Comparison of ENCODE assay signal across 12 mouse cellular contexts in genomic region chr6:29915836-29916235, GRCm38 (mm10). TPM values are rescaled to one million over a fixed set of nuclear protein-coding genes. Genes with fewer than 3 reads are reported as not detected.
DNase-seq lines count a peak whose midpoint lies in the region; ATAC-seq and TF ChIP-seq lines count a peak whose summit lies in the region.
"Had no signal": no experiment of that assay in that cellular context is flagged by ENCODE, and none has a peak within 500 bp of the region (broad histone marks: within the 10 kb centered on the region; RNA-seq: fewer than 3 reads in every experiment).

No protein-coding gene starts in this region.

- H3K27ac ChIP-seq in heart, embryonic 10.5 days = no peak overlapping the region
- H3K27ac ChIP-seq in liver, embryonic 12.5 days = no peak overlapping the region
- H3K27ac ChIP-seq: midbrain, embryonic 15.5 days had no signal

- H3K9ac ChIP-seq in liver, embryonic 12.5 days = no peak overlapping the region; the same call in 1 of the 2 replicates
- H3K9ac ChIP-seq: midbrain, embryonic 15.5 days had no signal

- WGBS in heart, embryonic 10.5 days = 38% methylated on average over 9 of the region's 9 CpGs
- WGBS in liver, embryonic 12.5 days (ENCODE audit: insufficient replicate concordance) = 41% methylated on average over 9 of the region's 9 CpGs

- intact Hi-C loops in heart, postnatal 36 days (cut with DNase I) = loop anchor here (2.0 kb wide), 1 partner anchor 133 kb away; no protein-coding TSS in a partner anchor

- no peak for ATAC-seq in liver, embryonic 12.5 days

- H3K4me2 ChIP-seq in liver, embryonic 12.5 days = peak overlapping the region; percentile 100
- no peak overlapping the region for H3K4me2 ChIP-seq in myocyte (ENCODE audit: low read depth)

- H3K4me1 ChIP-seq in heart, embryonic 10.5 days = peaks cover 7% of the 10 kb centered on the region; the same call in 1 of the 2 replicates
- peaks cover 17% of the 10 kb centered on the region for H3K4me1 ChIP-seq in liver, embryonic 12.5 days

- no peaks in the 10 kb centered on the region for H3K79me2 ChIP-seq in myocyte (ENCODE audit: control insufficient read depth, insufficient read depth)

- TF ChIP-seq POLR2A in myocyte (IDR thresholded peaks at IDR 0.05; ENCODE audit: insufficient read length, low read depth) = no peak

- DNase-seq in heart, embryonic 10.5 days (ENCODE audit: low spot score) = no peak
- DNase-seq in heart, postnatal 36 days = no peak
- no peak for DNase-seq in liver
- DNase-seq in embryo, embryonic 11 days = peak; percentile 11
- no peak for DNase-seq in retina, postnatal 1 day
- DNase-seq in left cerebral cortex, adult 11 months (ENCODE audit: low spot score) = no peak
- DNase-seq: gastrocnemius, postnatal 25 days; kidney, postnatal 36 days; right cerebral cortex, adult 18-20 months had no signal

- no peak overlapping the region for H3ac ChIP-seq in myocyte (ENCODE audit: control insufficient read depth, insufficient read length)

- H3K27me3 ChIP-seq in heart, embryonic 10.5 days (ENCODE audit: insufficient read depth, poor library complexity, severe bottlenecking) = peaks cover 36% of the 10 kb centered on the region
- peaks cover 53% of the 10 kb centered on the region for H3K27me3 ChIP-seq in liver, embryonic 12.5 days (replicated peaks)
- no peaks in the 10 kb centered on the region for H3K27me3 ChIP-seq in myocyte (ENCODE audit: control insufficient read depth, insufficient read depth, insufficient read length)

- no peaks in the 10 kb centered on the region for H3K9me3 ChIP-seq in heart, embryonic 10.5 days
- H3K9me3 ChIP-seq in liver, embryonic 12.5 days (replicated peaks) = no peaks in the 10 kb centered on the region
- H3K9me3 ChIP-seq: midbrain, embryonic 15.5 days had no signal

- H3K36me3 ChIP-seq in heart, embryonic 10.5 days = no peaks in the 10 kb centered on the region
- H3K36me3 ChIP-seq in liver, embryonic 12.5 days = no peaks in the 10 kb centered on the region
- H3K36me3 ChIP-seq in myocyte (ENCODE audit: control insufficient read depth, insufficient read depth) = no peaks in the 10 kb centered on the region
- H3K36me3 ChIP-seq: midbrain, embryonic 15.5 days had no signal

- H3K4me3 ChIP-seq in heart, embryonic 10.5 days = peak overlapping the region; percentile 85
- peak overlapping the region; percentile 77; the same call in 1 of the 2 replicates for H3K4me3 ChIP-seq in liver, embryonic 12.5 days
- H3K4me3 ChIP-seq in myocyte = peak overlapping the region; percentile 49

TF ChIP-seq in myocyte, 11 proteins besides CTCF, POLR2A, EP300 and RAD21:
- no peak for TF ChIP-seq MAX (IDR thresholded peaks at IDR 0.05; ENCODE audit: low read depth)
- no peak for TF ChIP-seq POLR2AphosphoS2 (IDR thresholded peaks at IDR 0.05; ENCODE audit: insufficient read length, low read depth)
- TF ChIP-seq E2F4 (IDR thresholded peaks at IDR 0.05; ENCODE audit: insufficient read depth) = no peak
- TF ChIP-seq TCF3 (IDR thresholded peaks at IDR 0.05; ENCODE audit: insufficient read length, low read depth) = no peak
- TF ChIP-seq MYOG (IDR thresholded peaks at IDR 0.05; ENCODE audit: control insufficient read depth in 1 of 3, insufficient read depth in 1 of 3, insufficient read length in 2 of 3, low read depth in 2 of 3) = no peak
- TF ChIP-seq REST (IDR thresholded peaks at IDR 0.05; ENCODE audit: insufficient read depth, insufficient read length) = no peak
- no peak for TF ChIP-seq TCF12 (IDR thresholded peaks at IDR 0.05; ENCODE audit: insufficient read depth, poor library complexity, severe bottlenecking)
- no peak for TF ChIP-seq SRF (IDR thresholded peaks at IDR 0.05; ENCODE audit: control insufficient read depth, insufficient read length, low read depth)
- TF ChIP-seq USF1 (IDR thresholded peaks at IDR 0.05; ENCODE audit: low read depth) = no peak
- TF ChIP-seq MYOD1 (IDR thresholded peaks at IDR 0.05; ENCODE audit: control insufficient read depth in 1 of 3, insufficient read length in 2 of 3, low read depth in 2 of 3) = no peak
- TF ChIP-seq CEBPB (IDR thresholded peaks at IDR 0.05; ENCODE audit: insufficient read depth, poor library complexity, severe bottlenecking) = no peak

RNA-seq across cellular contexts. Expression of gene Strip2, which starts 1.0 kb away (rescaled TPM):
- 7.3 and 19.5 TPM in 2 replicates for polyA plus RNA-seq in heart, embryonic 10.5 days (2016; fragmentation: Nextera tagmentation; extraction: Ambion mirVana)
- total RNA-seq in heart, postnatal 36 days (2021) = 10 to 100 TPM; 50.0 to 53.1 TPM
- polyA plus RNA-seq in liver, embryonic 12.5 days (2016; fragmentation: Nextera tagmentation; extraction: Ambion mirVana) = 0.54 and 0.72 TPM in 2 replicates
- polyA plus RNA-seq in myocyte (2012; fragmentation: generic; extraction: Trizol) = 0.83 TPM
